Mouse (Mus musculus) lung, adult 2 months (tissue): Measurements from ENCODE around the gene Cyp2t4.

Experiments
- CTCF ChIP-seq: fragments of 200-500 bp; IDR thresholded peaks from 2 replicates; pipeline ENCODE4 v1.5.1; 2011; ENCODE audit warnings: mild to moderate bottlenecking, low read length, control low read depth; ENCODE audit not compliant: insufficient read depth
- POLR2A ChIP-seq: fragments of 200-500 bp; IDR thresholded peaks from 2 replicates; pipeline ENCODE4 v1.6.1; 2011; ENCODE audit warnings: low read depth, mild to moderate bottlenecking, control low read depth, low read length, borderline replicate concordance; ENCODE audit errors: extremely low read depth

GRCm38 (mm10) chr7:27168371-27168770 is 14.9 kb downstream of the Cyp2t4 start:
- TF ChIP-seq POLR2A (no peak), CTCF (no peak)
